Mouse (Mus musculus) heart, embryonic 11.5 days (tissue): ENCODE data around the gene Adarb1. TPM values are rescaled to one million over a fixed set of nuclear protein-coding genes. Genes with fewer than 3 reads are reported as not detected.

Experiments
- ATAC-seq: fragments of 200-750 bp; cut with Nextera tagmentation; replicated peaks from 2 replicates; pipeline ENCODE4 v1.8.0; 2017; ENCODE audit warnings: moderate library complexity; ENCODE audit not compliant: insufficient number of reproducible peaks, low FRiP score, low TSS enrichment
- H3K27ac ChIP-seq: fragments of 300-500 bp; sonication (generic); 2 replicates; pipeline ENCODE4 v1.5.1; 2014; ENCODE audit warnings: mild to moderate bottlenecking, low read depth, low read length
- H3K27me3 ChIP-seq: fragments of 300-500 bp; sonication (generic); 2 replicates; pipeline ENCODE4 v1.6.1; 2014; ENCODE audit warnings: mild to moderate bottlenecking, low read length, mixed read lengths; ENCODE audit not compliant: control insufficient read depth, insufficient read depth
- H3K36me3 ChIP-seq: fragments of 300-500 bp; sonication (generic); 2 replicates; pipeline ENCODE4 v1.6.1; 2014; ENCODE audit warnings: mild to moderate bottlenecking, low read length, moderate library complexity, mixed read lengths; ENCODE audit not compliant: control insufficient read depth, insufficient read depth
- H3K4me1 ChIP-seq: fragments of 300-500 bp; sonication (generic); 2 replicates; pipeline ENCODE4 v1.6.1; 2014; ENCODE audit warnings: low read length; ENCODE audit not compliant: control insufficient read depth, insufficient read depth
- H3K4me2 ChIP-seq: fragments of 300-500 bp; sonication (generic); 2 replicates; pipeline ENCODE4 v1.6.1; 2014; ENCODE audit warnings: mild to moderate bottlenecking, moderate library complexity
- H3K4me3 ChIP-seq: fragments of 300-500 bp; sonication (generic); 2 replicates; pipeline ENCODE4 v1.5.1; 2014; ENCODE audit warnings: low read depth, low read length
- H3K9ac ChIP-seq: fragments of 300-500 bp; sonication (generic); 2 replicates; pipeline ENCODE4 v1.6.1; 2014; ENCODE audit warnings: mild to moderate bottlenecking, low read depth, low read length, moderate library complexity
- H3K9me3 ChIP-seq: fragments of 300-500 bp; sonication (generic); replicated peaks from 2 replicates; pipeline ENCODE4 v1.6.1; 2016; ENCODE audit warnings: low read length; ENCODE audit not compliant: control insufficient read depth
- WGBS: fragments of 180-500 bp; shearing (Covaris S2); extraction: QIAGEN DNeasy Blood & Tissue Kit; methylation state at CpG from one replicate; pipeline ENCODE4 v1.1.7; 2014; ENCODE audit not compliant: insufficient replicate concordance; 5-methylcytosine and 5-hydroxymethylcytosine counted together
- polyA plus RNA-seq: library from polyadenylated mRNA; unstranded; fragments of >200 nt; fragmentation: Nextera tagmentation; extraction: Ambion mirVana; gene quantifications from 2 replicates; pipeline ENCODE4 v1.2.1, GENCODE M21; 2014

Gene Adarb1
- polyA plus RNA-seq, 1 experiment from 2014 or later, result 8.8 TPM

DNA sequence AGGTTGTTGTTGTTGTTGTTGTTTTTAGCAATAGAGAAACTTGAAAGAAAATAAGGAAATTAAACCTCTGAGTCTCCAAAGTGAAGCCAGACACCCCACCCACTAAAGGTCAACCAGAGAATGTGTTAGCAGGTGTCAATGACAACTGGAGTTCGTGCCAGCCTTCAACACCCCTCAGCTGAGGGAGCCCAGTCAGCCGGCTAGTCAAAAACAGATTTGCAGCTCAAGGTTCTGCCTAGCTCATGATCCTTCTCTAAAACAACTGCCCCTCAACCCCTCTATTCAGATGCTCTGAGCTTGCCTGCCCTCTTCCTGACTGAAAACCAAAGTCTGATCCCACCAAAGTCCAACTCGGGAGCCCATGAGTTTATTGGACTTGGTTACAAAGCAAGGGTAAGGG, 23.7 kb upstream of the Adarb1 start:
- no peak overlapping the region; the same call in 1 of the 2 replicates for H3K27ac ChIP-seq
- no peak overlapping the region for H3K4me2 ChIP-seq
- no peak overlapping the region for H3K9ac ChIP-seq
- WGBS, result 50% methylated on average over 3 of the region's 3 CpGs
- H3K27me3 ChIP-seq, result no peaks in the 10 kb centered on the region
- no peak overlapping the region for H3K4me3 ChIP-seq
- H3K36me3 ChIP-seq, result no peaks in the 10 kb centered on the region
- no peak for ATAC-seq
- H3K9me3 ChIP-seq, result no peaks in the 10 kb centered on the region
- peaks cover 20% of the 10 kb centered on the region for H3K4me1 ChIP-seq

DNA sequence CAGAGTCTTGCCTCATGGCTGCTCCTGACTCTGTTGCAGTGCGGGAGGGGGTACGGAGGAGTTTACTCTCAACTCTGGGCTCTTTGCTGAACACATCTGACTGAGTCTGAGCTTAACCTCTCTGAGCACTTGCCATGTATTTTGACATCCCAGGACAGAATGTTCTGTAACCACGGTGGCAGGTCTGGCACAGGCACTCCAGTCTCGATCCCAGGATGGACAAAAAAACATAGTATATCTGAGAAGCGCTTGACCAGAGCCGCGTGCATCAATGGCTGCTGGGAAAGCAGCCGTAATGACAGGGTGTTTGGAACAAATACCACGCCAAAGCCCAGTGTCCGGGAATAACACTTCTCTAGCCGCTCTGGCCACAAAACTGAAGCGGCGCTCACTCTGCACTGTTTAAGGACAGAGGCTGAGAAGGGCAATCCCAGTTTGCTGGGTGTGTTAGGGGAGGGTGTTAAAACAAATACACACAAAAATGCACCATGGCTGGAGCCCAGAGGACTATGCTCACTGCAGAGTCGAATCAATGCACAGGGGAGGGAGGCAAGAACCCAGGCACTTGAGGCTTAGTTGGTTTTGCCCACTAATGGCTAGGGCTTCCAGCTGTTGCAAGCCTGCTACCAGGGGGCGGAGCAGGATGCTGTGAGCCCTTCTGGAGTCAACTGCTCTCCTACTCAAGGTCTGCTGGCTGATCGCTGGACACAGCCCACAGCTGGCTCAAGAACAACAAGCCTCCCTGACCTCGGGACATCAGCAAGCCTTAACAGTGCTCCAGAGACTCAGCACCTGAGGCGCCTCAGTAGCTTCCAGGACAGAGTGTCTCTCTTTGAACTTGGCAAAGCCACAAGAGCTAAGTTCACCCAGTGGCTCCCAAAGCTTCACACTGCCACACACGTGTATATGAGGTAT, 23.0 kb upstream of the Adarb1 start:
- no peak overlapping the region for H3K4me3 ChIP-seq
- no peaks in the 10 kb centered on the region for H3K36me3 ChIP-seq
- H3K27me3 ChIP-seq, result no peaks in the 10 kb centered on the region
- no peak overlapping the region for H3K9ac ChIP-seq
- peaks cover 20% of the 10 kb centered on the region for H3K4me1 ChIP-seq
- no peaks in the 10 kb centered on the region for H3K9me3 ChIP-seq
- peak overlapping the region; percentile 38 for H3K4me2 ChIP-seq
- peak overlapping the region; percentile 64 for H3K27ac ChIP-seq
- WGBS, result 46% methylated on average over 19 of the region's 19 CpGs
- no peak for ATAC-seq

DNA sequence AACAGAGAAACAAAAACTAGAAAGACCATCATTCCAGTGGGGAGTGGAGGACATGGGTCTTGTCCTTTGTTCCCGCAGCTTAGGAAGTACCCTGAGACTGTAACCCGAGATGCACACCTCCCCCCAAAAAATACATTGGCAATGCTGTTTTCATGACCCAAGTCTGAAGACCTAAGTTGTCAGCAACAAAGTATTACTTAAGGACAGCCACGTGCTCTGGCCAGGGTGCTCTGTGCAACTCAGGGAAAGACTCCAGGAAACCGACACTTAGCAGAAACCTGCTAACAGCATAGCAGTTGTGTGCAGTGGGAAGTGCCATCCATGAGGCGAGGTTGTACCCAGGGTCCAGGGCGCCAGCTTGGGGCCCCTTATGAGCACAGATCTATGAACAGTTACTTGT, 22.2 kb upstream of the Adarb1 start:
- 39% methylated on average over 6 of the region's 6 CpGs for WGBS
- Histone ChIP-seq H3K9me3 (no peaks in the 10 kb centered on the region), H3K9ac (no peak overlapping the region), H3K4me1 (peaks cover 20% of the 10 kb centered on the region), H3K27ac (no peak overlapping the region), H3K4me2 (no peak overlapping the region), H3K36me3 (no peaks in the 10 kb centered on the region), H3K4me3 (no peak overlapping the region), H3K27me3 (no peaks in the 10 kb centered on the region)
- no peak for ATAC-seq

DNA sequence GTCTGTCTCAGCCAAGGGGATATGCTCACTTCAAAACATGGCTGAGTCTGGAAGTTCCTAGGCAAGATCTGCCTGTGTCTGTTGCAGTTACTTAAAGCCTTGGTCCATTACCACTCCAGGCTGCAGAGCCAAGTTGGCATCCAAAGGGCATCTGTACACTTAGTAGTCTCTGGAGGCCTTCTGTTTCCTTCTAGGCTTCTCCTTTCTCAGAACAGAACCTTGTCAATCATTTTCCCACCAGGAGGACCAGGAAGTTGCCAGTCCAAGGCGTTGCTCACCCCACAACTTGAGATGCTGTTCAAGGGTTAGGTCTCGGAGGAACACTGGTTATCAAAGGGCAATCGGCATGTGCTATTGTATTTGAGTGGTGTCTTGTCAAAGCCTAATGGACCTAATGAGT, 21.0 kb upstream of the Adarb1 start:
- H3K9me3 ChIP-seq, result no peaks in the 10 kb centered on the region
- 77% methylated on average over 3 of the region's 3 CpGs for WGBS

DNA sequence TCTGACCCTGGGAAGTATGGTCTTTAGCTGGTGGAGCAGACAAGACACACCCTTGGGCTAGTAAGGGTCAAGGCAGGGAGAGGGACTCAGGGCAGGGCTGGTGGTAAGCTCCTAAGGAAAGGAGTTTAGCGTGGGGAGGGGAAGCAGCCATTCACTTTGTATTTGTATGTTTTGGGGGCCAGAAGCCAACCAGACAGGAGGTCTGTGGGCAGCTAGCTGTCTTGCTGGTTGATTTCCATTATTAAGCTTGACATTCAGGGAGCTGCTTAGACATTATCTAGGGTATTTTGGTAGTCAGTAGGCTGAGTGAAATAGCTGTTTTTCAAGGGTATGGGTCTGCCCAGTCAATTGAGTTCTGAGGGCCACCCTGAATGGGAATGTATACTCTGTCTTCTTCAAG, 20.0 kb upstream of the Adarb1 start:
- WGBS, result 63% methylated on average over 1 of the region's 1 CpGs
- no peak overlapping the region for H3K4me2 ChIP-seq
- no peaks in the 10 kb centered on the region for H3K36me3 ChIP-seq
- no peak overlapping the region for H3K9ac ChIP-seq
- ATAC-seq, result no peak
- H3K4me3 ChIP-seq, result no peak overlapping the region
- H3K27ac ChIP-seq, result no peak overlapping the region
- H3K4me1 ChIP-seq, result peaks cover 33% of the 10 kb centered on the region
- H3K9me3 ChIP-seq, result no peaks in the 10 kb centered on the region
- H3K27me3 ChIP-seq, result no peaks in the 10 kb centered on the region

More for the DNA sequence above, 21.0 kb upstream of the Adarb1 start:
- no peak for ATAC-seq
- Histone ChIP-seq H3K36me3 (no peaks in the 10 kb centered on the region), H3K27ac (no peak overlapping the region), H3K27me3 (no peaks in the 10 kb centered on the region), H3K4me2 (no peak overlapping the region), H3K9ac (no peak overlapping the region), H3K4me3 (no peak overlapping the region), H3K4me1 (peaks cover 32% of the 10 kb centered on the region)

DNA sequence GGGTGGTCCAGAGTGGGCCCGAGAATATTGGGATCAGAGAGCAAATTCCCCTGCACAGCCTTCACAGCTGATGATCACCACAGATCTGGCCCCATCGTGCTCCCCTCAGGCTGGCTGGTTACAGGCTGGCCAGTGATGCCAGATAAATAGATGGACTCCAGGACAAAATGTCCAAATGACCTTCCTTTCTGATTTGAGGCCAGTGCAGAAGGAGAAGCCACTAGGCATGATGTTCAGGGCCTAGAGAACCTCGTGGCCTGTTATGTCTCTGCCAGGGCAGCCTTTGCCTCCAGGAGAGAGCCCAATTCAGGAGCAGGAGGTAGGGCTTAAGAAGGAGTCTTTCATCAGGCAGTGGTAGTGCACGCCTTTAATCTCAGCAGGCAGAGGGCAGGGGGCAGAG, 17.3 kb upstream of the Adarb1 start:
- no peak for ATAC-seq
- Histone ChIP-seq H3K4me3 (no peak overlapping the region), H3K27me3 (no peaks in the 10 kb centered on the region), H3K36me3 (no peaks in the 10 kb centered on the region), H3K27ac (no peak overlapping the region), H3K4me1 (peaks cover 12% of the 10 kb centered on the region), H3K4me2 (no peak overlapping the region), H3K9me3 (no peaks in the 10 kb centered on the region), H3K9ac (no peak overlapping the region)
- WGBS, result 66% methylated on average over 4 of the region's 4 CpGs

DNA sequence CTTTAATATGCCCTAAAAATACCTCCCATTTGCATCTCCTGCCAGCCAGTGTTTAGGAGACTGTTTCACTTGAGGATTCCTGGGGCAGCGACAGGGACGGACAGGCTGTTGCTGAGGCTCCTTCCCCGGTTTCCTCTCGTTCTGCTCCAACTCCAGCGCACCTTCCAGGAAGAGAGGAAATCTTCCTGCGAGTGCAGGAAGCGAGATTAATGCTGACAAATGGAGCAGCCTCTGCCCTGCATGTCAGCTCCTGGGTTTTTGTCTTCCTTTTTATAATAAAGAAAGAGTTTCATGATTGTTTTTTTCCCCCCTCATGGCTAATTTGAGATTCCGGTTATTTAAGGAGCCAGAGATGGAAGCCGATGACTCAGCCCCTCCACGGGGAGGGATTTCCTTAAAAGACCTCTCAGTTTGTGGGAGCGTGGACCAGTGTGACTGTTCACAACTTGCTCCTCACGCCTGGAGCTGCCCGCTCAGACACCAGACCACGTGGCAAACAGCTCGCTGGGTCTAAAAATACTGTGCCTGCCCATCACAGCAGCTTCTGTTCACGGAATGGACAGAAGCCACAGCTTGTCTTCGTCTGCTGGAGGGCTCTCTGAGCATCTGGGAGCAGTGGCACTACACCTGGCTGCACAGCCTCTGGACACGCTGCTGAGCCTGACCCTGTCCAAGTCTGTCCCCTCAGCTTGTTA, 16.5 kb upstream of the Adarb1 start:
- ATAC-seq, result no peak
- 36% methylated on average over 18 of the region's 18 CpGs for WGBS

DNA sequence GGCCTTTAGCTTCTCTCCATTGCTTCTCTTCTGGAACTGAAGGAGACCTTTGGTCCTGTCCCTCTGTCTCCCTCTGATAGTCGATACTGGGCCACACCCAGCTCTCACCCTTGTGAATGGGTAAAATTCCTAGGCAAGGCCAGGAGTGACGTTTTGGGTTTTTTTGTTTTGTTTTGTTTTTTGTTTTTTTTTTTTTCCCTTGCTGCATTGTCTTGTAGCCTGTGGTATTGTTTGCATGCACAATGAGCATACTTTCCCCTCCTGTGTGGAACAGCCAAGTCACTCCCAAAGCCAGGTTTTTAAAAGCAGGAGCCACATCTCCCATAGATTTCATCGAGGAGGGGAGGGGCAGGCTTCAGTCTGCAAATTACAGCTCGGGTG, 16.0 kb upstream of the Adarb1 start:
- no peaks in the 10 kb centered on the region for H3K27me3 ChIP-seq
- H3K9ac ChIP-seq, result peak overlapping the region; percentile 34; the same call in 1 of the 2 replicates
- peak overlapping the region; percentile 37; the same call in 1 of the 2 replicates for H3K4me2 ChIP-seq
- H3K36me3 ChIP-seq, result no peaks in the 10 kb centered on the region
- H3K9me3 ChIP-seq, result no peaks in the 10 kb centered on the region; the same call in 1 of the 2 replicates
- no peak overlapping the region for H3K4me3 ChIP-seq
- 48% methylated on average over 4 of the region's 4 CpGs for WGBS
- no peak overlapping the region for H3K27ac ChIP-seq
- no peak for ATAC-seq
- H3K4me1 ChIP-seq, result peaks cover 12% of the 10 kb centered on the region

More for the DNA sequence above, 16.5 kb upstream of the Adarb1 start:
- Histone ChIP-seq H3K27me3 (no peaks in the 10 kb centered on the region), H3K27ac (no peak overlapping the region), H3K36me3 (no peaks in the 10 kb centered on the region), H3K4me2 (peak overlapping the region; percentile 37), H3K4me3 (no peak overlapping the region), H3K9ac (peak overlapping the region; percentile 34; the same call in 1 of the 2 replicates), H3K4me1 (peaks cover 12% of the 10 kb centered on the region), H3K9me3 (no peaks in the 10 kb centered on the region; the same call in 1 of the 2 replicates)
